Mouse (Mus musculus) left cerebral cortex, postnatal 25 days (tissue): ENCODE measurements around the gene Rsc1a1. TPM values are rescaled to one million over a fixed set of nuclear protein-coding genes. Genes with fewer than 3 reads are reported as not detected.

Source experiments
- total RNA-seq, 2 experiments: library from RNA; stranded (reverse); gene quantifications; 2 replicates each; pipeline ENCODE4 v1.2.3; 2021

The Rsc1a1 gene
- total RNA-seq, 2 experiments from 2014 or later, result 0.30 to 2.4 TPM

Other genes starting within 250 kb of the Rsc1a1 start
- gene Srarp, start 249.5 kb downstream of the Rsc1a1 start, total RNA-seq, result 1 to 10 TPM; 4.7 to 6.0 TPM
- gene Zbtb17, start 240.9 kb downstream of the Rsc1a1 start, total RNA-seq, result 10 to 100 TPM; 42.1 to 43.3 TPM
- 10 to 100 TPM; 54.6 to 60.6 TPM for gene Spen, start 147.0 kb downstream of the Rsc1a1 start, total RNA-seq
- 1 to 10 TPM in 1 of 2 experiments, under 1 TPM in 1; 0.96 to 1.6 TPM for gene Fblim1, start 79.5 kb downstream of the Rsc1a1 start, total RNA-seq
- under 1 TPM; 0.85 TPM for gene Tmem82, start 67.0 kb downstream of the Rsc1a1 start, total RNA-seq
- gene Slc25a34, start 61.8 kb downstream of the Rsc1a1 start, total RNA-seq, result 1 to 10 TPM; 3.0 to 3.2 TPM
- 10 to 100 TPM; 74.6 to 75.2 TPM for gene Plekhm2, start 20.7 kb downstream of the Rsc1a1 start, total RNA-seq
- gene Ddi2, start 37.8 kb upstream of the Rsc1a1 start, total RNA-seq, result 10 to 100 TPM; 39.8 to 41.1 TPM
- under 1 TPM; 0.60 to 0.94 TPM for gene Agmat, start 61.1 kb upstream of the Rsc1a1 start, total RNA-seq
- gene Dnajc16, start 105.3 kb upstream of the Rsc1a1 start, total RNA-seq, result 10 to 100 TPM; 38.0 to 40.3 TPM
- gene Casp9, start 108.0 kb upstream of the Rsc1a1 start, total RNA-seq, result 10 to 100 TPM; 18.0 to 22.1 TPM
- gene Cela2a, start 140.6 kb upstream of the Rsc1a1 start, total RNA-seq, result not detected
- not detected for gene Ctrc, start 160.8 kb upstream of the Rsc1a1 start, total RNA-seq
- gene Efhd2, start 189.3 kb upstream of the Rsc1a1 start, total RNA-seq, result 100 to 1,000 TPM; 204 to 233 TPM